Mouse (Mus musculus) cerebral cortex, adult 2 months (tissue): Measurements from ENCODE around the gene Agt.

Experiments
- WGBS: fragments of 180-500 bp; shearing (Covaris S2); methylation state at CpG from one replicate; pipeline ENCODE4 v1.1.7; 2018; 5-methylcytosine and 5-hydroxymethylcytosine counted together

Gene Agt

DNA sequence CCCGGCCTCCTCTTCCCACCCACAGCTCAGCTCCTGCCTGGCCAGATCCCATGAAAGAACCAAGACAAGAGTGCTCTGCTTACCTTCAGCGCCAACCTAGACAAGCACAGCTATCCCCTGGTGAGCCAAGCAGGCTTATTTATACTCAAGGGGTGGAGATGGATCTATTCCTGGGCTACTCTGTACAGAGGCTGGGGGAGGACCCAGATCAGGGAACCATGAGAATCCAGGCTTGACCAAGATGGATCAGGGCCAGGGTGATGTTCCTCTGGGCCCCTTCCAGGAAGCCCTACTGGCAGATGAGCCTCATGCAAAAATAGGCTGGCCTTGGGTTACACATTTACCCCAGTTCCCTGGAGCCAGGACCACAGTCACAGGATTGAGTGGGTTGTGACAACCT, at the start of gene Agt:
Agt (minus strand) TSS at position 114 of the 400 bp plus-strand sequence.
- 25% methylated on average over 2 of the region's 2 CpGs for WGBS

DNA sequence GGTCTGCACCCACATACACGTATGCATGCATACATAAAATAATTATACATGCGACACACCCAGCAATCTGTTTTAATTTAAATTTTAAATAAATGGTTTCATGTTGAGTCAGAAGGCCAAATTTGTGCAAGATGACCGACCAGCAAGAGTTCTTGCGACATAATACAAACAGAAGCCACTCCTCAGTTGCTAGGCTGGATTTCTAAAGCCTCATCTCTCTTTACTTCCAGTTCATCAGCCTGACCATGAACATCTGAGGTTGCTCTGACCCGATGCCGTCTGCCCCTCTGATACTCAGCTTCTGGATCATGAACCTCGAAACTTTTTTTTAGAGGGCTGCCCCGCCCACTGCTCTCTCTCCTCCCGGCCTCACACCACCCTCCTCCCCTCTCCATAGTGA, 48.7 kb upstream of the Agt start:
- 40% methylated on average over 9 of the region's 9 CpGs for WGBS

DNA sequence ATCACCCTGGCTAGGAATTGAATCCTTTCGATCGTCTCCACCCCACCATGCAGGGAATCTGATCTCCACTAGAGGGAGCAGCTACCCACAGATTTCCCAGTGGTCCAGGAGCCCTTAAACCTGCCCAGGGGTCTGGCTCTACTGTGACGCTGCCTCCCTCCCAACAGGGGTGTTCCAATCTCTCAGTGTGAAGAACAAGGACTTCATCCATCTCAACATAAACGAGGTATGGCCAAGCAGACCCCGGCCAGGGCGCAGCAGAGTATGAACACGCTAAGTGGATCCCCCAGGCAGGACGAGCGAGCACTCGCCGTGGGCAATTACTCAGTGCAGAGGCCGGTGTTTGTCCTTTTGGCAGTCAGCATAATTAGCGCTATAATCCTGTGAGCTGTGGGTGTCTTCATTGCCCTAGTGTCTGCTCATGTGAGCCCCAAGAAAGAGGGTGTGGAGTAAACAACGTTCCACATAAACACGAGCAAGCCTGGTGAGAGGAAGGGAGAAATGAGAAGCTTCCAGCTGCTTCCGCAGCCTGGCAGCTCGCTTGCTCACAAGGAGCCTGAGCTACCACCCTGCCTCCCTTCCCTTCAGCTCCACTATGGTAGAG, 47.9 kb upstream of the Agt start:
- under 1% methylated on average over 17 of the region's 17 CpGs for WGBS

DNA sequence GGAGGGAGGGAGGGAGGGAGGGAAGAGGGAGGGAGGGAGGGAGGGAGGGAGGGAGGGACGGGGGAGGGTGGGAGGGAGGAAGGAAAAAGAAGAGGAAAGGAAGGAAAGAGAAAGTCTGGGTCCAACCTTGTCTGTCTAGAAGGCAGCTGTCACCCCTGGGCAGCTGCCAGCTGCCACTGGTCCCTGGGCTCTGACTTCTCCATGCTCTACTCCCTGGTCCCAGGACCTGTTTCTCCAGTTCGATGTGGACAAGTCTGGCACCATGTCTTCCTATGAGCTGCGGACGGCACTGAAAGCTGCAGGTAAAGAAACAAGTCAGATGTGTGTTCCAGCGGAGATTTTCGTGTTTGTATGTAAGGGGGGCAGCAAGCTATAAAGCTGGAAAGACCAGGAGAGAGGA, 44.8 kb upstream of the Agt start:
- WGBS = 85% methylated on average over 5 of the region's 6 CpGs

DNA sequence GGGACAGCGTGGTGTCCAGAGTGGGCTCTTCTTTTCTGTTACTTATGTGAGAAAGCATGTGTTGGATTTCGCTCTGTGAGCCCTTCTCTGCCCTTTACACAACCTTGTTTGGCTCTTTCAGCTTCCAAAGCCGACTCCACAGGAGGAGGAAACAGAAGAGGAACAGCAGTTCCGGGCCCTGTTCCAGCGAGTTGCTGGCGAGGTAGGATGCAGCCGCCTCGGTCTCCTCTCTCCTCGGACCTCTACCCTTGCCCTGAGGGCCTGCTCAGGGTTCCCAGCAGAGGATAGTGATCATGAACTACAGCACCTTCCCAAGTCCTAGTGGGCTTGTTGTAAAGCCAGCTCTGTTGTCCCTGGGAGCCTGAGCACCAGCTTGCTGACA, 39.5 kb upstream of the Agt start:
- 47% methylated on average over 9 of the region's 9 CpGs for WGBS

DNA sequence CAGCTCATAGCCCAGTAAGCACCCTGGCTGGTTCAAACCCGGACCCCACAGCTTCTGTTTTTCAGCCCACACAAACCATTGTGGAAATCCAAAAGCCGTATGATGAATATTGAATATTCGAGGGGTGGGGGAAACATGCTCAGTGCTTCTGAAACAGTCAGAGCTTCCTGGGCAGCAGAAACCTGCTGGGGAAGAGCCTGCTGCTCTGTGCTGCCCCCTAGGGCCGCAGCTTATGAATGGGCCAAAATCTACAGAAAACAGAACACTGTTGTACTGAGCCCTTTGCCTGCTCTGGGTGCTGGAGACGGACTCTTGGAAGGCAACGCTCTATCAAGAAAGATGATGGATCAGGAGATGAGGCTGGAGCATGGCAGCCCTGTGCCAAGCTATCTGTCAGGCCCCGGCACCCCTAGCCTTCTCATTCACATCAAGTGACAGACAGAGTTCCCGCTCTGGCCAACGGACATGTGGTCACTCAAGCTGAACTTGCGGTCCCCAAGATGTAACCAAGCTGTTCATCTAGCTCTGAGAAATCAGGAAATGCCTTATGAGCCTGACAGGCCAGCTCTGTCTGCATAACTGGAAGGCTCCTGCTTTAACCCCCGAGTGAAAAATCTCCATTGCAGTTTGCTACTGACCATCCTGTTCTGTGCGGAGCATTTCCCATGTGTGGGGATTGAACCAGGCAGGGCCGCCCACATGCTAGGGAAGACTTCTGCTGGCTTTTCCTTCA, 38.9 kb upstream of the Agt start:
- 74% methylated on average over 13 of the region's 13 CpGs for WGBS

DNA sequence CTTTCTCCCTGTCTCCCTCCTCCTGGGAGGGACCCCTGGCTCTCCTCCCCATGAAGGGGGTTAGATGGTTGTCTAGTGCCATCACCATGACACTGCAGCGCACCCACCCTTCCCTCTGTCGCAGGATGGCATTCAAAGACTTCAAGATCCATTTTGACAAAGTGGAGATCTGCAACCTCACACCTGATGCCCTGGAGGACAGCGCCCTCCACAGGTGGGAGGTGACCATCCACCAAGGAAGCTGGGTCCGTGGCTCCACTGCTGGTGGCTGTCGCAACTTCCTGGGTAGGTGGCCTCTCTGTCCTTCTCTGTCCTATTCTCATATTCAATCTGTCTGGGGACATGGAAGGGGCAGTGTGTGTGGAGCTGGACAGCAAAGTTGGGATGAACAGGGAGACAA, 34.6 kb upstream of the Agt start:
- WGBS = 76% methylated on average over 5 of the region's 5 CpGs

DNA sequence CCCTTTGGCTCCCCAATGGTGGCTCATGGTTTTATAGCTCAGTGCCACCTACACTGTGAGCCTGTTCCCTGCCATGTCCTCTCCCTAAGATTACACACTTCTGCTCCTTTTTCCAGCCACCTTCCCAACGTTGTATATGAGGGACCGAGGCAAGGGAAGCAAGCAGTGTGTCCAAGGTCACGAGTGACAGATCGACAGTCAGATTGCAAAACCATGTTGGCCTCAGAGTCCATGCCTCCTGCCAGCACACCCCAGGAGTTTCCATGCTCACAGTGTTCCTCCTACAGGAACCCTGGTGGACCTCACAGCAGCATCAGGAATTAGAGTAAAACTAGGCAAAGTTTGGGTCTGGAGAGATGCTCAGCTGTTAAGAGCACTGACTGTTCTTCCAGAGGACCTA, 19.9 kb upstream of the Agt start:
- WGBS = 80% methylated on average over 4 of the region's 4 CpGs

DNA sequence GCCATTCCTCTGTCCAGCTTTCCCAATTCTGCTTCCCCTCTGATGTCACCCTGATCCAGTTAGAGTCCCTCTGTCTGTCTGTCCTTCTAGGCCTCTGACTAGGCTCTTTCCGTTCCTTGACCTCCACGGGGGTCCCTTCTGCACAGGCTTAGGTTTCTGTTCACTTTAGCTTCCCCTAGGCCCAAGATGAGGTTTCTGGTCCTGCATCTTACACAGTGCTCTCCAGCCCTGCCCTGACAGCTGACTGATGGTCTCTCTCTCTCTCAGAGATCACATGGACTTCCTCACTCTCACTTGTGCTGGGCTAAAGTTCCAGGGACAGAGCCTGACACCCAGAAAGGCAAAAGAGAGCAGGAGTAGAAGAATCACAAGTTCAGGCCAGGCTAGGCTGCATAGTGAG, 17.1 kb upstream of the Agt start:
- WGBS = 78% methylated on average over 2 of the region's 2 CpGs

DNA sequence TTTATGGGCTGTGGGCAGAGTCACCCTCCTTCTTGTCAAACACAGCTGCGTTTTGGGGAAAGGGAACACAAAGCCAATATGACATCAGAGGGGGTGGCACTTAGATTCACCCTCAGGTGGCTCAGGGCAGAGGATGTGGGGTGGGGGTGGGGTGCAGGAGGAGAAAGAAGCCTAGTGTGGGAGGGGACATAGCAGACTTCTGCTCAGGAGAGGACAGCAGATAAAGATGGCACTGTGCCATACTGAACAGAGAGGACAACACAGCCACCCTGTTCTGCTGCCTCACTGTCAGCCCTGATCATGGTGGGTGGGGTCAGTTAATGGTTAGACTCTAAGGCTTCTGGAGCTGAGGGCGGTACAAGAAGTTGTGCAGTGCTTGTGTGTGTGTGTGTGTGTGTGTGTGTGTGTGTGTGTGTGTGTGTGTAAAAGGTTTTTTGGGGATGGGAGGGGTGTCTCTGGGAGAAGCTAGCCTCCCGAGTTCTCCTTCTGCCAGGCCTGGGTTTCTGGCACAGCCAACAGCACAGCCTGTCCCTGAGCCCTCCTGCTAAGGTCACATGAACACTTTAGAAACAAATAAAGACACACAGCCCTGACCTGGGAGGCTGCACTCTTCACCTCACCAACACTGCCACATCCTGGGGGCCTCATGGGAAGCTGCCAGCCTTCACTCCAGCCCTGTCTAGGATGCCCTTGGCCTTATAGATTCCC, 16.4 kb upstream of the Agt start:
- 54% methylated on average over 3 of the region's 3 CpGs for WGBS

DNA sequence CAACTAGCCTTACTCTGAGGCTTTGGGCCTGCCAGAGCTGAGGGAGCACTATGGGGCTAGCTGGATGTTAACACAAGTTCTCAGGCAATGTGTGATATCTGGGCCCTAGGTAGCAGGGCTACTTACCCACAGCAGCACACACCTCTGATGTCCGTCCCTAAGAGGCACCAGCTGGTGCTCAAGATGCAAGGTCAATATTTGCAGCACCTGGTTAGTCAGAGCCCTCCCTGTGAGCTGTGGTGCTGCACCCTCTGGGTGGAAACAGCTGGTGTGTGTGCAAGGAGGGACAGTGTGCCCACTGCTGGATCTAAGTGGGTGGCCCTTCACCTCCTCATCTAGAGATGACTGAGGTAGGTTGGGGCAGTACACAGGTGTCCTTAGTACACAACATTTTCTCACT, 7.2 kb upstream of the Agt start:
- 94% methylated on average over 1 of the region's 1 CpGs for WGBS

DNA sequence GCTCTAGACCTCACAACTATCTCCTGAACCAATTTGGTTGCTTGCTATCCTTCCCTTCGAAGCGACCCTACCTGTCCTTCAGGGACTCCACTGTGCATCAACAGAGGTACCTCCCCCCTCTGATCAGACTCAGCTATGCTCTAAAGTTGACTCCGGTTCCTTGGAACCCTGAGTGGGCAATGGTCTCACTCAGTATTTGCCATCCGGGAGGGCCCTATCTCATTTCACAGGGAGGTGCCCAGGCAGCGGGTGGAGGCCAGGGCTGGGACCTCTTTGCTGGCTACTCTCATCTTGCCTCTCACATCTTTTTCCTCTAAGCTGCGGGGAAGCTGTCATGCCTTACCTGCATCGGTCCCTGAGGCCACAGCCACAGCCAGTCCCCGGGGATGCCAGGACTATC, 6.3 kb upstream of the Agt start, which contains the start of gene Capn9:
Capn9 (plus strand) TSS at position 301 of the 400 bp plus-strand sequence.
- WGBS = 93% methylated on average over 8 of the region's 8 CpGs

DNA sequence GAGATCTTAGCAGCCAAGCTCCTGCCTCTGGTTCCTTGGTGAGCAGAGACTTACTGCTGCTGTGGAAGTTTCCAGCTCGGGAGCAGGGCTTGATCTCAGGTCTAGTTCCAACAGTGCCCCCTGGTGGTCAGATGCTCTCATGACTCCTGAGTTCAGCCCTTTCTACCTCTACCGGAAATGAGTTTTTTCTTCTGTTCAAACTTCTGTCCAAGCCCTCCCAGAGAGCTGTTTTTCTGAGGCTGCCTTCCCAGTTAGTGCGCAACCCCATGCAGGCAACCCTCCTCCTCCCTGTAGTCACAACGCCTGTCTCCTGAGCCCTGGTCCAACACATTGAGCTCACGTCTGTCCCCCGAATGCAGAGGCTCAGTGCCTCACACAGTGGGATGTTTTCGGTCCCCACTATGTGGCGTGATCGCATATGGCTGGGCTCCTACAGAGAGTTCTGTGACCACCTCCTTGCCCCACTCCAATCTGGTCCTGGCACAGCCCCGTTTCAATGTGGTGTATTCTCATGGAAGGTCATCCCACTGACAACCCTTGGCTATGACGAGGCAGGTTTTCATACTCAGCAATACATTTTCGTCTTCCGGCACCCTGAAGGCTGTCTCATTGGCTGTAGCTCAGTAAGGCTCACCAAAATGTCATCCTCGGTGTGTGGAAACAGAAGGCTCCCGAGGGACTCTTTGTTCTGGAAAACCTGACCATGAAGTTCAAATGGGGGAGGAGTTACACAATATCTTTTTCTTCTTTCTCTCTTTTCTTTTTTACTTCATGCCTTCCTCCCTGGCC, 4.2 kb upstream of the Agt start:
- WGBS = 48% methylated on average over 15 of the region's 15 CpGs

DNA sequence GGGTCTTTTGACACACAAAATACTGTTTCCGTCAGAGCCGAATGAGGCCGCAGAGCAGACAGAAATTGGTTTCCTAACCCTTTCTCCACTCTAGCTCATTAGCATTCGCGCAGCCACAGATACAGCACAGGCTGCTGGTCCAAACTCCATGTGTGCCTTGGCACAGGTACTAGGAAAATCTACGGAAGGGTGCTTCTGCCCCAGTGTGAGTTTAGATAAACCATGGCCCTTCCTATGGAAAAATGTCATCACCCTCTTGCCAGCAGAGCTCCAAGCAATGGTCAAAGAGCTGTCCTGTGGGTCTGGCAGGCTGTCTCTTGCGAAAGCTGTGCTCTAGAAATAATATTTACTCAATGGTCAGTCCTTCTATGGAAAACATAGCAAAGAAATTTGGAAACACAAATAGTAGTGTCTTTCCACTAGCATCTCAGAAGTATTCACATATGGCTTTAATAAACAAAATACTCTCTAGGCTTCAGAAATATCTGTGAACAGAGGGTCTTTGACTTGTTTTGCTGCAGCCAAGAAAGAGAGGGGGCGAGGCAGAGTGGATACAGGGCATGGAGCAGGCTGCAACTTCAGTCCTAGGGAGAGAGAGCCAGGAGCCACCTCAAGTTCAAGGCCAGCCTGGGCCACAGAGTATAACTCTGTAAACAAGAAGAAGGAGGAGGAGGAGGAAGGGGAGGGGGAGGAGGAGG, 2.4 kb upstream of the Agt start:
- WGBS = 68% methylated on average over 8 of the region's 8 CpGs

DNA sequence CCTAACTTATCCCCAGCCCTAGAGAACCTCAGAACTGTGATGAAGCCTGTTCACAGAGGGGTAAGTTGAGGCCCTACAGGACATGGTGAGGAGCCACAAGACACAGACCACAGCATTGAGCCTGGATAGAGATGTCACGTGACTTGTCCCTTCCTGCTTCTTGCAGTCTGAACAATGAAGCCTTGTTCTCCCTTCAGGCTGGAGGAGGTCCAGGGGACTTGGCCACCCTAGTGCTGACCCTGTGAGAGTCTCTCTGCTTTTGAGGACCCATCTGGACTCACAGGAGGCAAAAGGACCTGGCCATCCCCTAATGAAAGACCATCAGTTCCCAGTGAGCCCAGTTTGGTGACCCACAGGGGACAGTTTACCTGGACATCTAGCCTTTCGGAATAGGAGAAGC, 406 bp downstream of the Agt start:
- WGBS = 36% methylated on average over 2 of the region's 2 CpGs

DNA sequence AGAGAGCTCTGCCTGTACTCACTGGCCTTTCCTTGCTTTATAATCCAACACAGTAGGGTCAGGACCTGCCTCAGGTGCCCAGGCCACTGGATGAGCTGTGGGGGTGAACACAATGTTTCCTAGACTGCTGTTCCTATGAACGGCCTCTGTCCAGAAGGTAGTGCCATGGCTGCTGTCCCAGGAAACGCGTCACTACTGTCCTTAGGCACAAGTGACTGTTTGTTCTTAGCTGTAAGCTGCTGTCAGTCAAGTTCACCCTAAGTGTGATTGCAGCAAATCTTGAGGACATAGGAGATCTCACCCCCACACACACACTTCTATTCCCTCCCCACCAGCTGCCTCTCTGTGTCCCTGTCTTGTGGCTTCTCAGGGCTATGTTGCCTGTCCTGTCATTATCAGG, 1.9 kb downstream of the Agt start:
- 79% methylated on average over 3 of the region's 3 CpGs for WGBS

DNA sequence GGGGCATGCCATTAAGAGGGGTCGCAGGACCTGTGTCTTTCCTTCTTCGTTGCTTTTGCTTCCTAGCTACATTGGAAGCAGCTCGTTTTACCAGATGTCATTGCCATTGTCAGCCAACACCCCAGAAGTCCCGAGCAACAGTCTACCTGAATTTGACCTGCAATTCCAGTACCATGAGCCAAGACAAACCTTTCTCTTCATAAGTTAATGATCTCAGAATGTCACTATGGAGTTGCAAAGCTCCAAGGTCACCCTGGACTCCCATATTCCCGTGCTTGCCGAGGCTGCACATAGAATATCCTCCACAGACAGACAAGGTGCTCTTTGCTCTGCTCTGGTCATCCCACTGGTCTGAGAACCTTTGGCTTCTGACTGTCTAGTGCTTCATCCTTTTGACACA, 2.4 kb downstream of the Agt start:
- WGBS = 92% methylated on average over 6 of the region's 6 CpGs

DNA sequence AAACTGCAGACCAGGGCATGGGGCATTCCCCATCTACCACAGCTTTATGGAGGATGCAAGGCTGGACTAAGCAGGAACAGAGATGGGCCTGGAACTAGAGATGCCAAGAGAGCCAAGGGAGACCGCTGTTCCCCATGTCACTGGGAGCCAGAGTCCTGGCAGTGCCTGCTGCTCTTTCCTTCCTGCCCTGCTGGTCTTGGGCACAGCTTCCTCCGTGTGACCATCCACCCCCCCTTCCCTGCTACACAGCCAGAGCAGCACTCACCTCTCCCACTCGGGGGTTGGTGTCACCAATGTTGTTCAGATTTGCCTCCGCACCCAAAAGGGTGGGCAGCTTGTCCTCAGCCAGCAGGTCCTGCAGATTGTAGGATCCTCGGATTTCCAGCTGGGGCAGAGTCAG, 12.0 kb downstream of the Agt start:
- WGBS = 48% methylated on average over 5 of the region's 5 CpGs

DNA sequence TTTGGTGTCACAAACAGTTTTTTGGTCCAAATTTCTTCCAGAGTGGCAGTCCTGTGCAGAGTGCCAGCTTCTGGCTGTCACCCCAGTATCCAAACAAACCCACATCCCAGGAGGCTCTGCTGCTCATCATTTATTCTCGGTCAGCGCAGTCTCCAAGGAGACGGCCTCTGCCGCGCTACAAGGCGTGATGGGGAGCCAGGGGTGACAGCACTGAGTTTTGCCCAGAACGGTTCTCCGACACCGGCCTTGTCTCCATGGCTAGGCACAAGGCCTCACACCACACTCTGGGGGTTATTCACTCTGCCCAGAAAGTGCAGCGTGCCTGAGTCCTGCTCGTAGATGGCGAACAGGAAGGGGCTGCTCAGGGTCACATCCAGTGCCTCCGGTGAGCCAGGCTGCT, 12.8 kb downstream of the Agt start:
- WGBS = 50% methylated on average over 13 of the region's 13 CpGs

DNA sequence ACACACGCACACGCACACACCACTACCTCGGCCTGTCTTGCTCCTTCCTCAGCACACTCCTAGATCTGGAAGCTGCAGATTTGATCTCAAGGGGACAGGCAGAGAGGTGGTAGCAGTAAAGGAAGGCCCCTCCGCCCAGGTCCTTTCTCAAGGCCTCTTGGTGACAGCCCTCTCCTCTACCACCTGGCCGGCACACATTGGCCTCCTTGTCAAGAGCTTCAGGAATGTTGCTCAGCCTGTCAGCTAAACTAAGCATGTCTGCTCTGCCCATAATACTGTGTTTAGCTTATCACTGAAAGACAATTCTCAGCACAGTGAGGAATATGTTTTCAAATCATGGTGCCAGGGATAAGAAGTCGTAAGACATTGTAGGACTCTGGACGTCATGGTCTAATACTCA, 13.3 kb downstream of the Agt start:
- WGBS = 68% methylated on average over 7 of the region's 7 CpGs

DNA sequence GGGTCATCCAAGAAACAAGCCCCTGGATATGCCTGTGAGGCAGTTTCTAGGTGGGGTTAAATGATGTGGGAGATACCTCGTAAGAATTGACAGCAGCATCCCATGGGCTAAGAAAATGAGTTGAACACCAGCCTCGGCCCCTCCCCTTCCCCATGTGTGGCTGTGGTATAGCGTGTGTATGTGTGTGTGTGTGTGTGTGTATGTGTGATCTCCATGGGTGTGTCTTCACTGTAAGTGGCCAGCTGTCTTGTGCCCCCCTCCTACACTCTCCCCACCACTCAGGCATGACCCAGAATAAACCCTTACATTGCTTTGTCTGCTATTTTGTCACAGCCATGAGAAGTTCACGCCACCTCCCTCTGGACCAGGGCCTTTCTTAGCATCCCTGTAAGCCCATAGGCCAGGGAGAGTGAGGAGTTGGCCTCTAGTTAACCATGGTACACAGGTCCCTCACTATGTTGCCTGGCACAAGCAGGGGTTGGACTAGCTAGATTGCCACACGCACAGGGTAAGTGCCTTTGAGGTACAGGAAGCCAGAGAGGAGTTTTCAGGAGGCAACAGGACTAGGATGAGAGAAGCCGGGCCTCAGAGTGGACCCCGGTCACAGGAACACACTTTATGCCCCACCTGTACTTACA, 14.3 kb downstream of the Agt start:
- WGBS = 92% methylated on average over 7 of the region's 7 CpGs
